Mouse (Mus musculus) embryonic facial prominence, embryonic 11.5 days (tissue): Measurements from ENCODE around the gene Nrcam. TPM values are rescaled to one million over a fixed set of nuclear protein-coding genes. Genes with fewer than 3 reads are reported as not detected.

Source experiments
- ATAC-seq: fragments of 200-750 bp; cut with Nextera tagmentation; replicated peaks from 2 replicates; pipeline ENCODE4 v1.8.0; 2017; ENCODE audit warnings: low read depth; ENCODE audit not compliant: insufficient number of reproducible peaks, low FRiP score, low TSS enrichment
- DNase-seq: peaks from one replicate; pipeline ENCODE4 v3.0.0-alpha.2; 2015; ENCODE audit warnings: low spot score
- H3K27ac ChIP-seq: fragments of 300-500 bp; sonication (generic); replicated peaks from 2 replicates; pipeline ENCODE4 v1.5.1; 2014; ENCODE audit warnings: mild to moderate bottlenecking, low read depth, low read length, control low read depth
- H3K27me3 ChIP-seq: fragments of 300-500 bp; sonication (generic); 2 replicates; pipeline ENCODE4 v1.6.1; 2014; ENCODE audit warnings: mild to moderate bottlenecking, low read length, moderate library complexity, mixed read lengths; ENCODE audit not compliant: control insufficient read depth, insufficient read depth
- H3K36me3 ChIP-seq: fragments of 300-500 bp; sonication (generic); replicated peaks from 2 replicates; pipeline ENCODE4 v1.6.1; 2014; ENCODE audit warnings: low read depth, mild to moderate bottlenecking, low read length, moderate library complexity, mixed read lengths; ENCODE audit not compliant: control insufficient read depth, insufficient read depth
- H3K4me1 ChIP-seq: fragments of 300-500 bp; sonication (generic); 2 replicates; pipeline ENCODE4 v1.6.1; 2014; ENCODE audit warnings: low read length, mixed read lengths; ENCODE audit not compliant: control insufficient read depth, insufficient read depth
- H3K4me2 ChIP-seq: fragments of 300-500 bp; sonication (generic); 2 replicates; pipeline ENCODE4 v1.6.1; 2014; ENCODE audit warnings: low read depth, mild to moderate bottlenecking, control low read depth, low read length, moderate library complexity
- H3K4me3 ChIP-seq: fragments of 300-500 bp; sonication (generic); 2 replicates; pipeline ENCODE4 v1.5.1; 2014; ENCODE audit warnings: low read depth, low read length, control low read depth
- H3K9ac ChIP-seq: fragments of 300-500 bp; sonication (generic); replicated peaks from 2 replicates; pipeline ENCODE4 v1.6.1; 2014; ENCODE audit warnings: mild to moderate bottlenecking, control low read depth, low read length
- H3K9me3 ChIP-seq: fragments of 300-500 bp; sonication (generic); replicated peaks from 2 replicates; pipeline ENCODE4 v1.6.1; 2016; ENCODE audit warnings: mild to moderate bottlenecking, low read length, inconsistent platforms, mixed read lengths; ENCODE audit not compliant: control insufficient read depth
- WGBS: fragments of 180-500 bp; shearing (Covaris S2); extraction: QIAGEN DNeasy Blood & Tissue Kit; methylation state at CpG from one replicate; pipeline ENCODE4 v1.1.7; 2014; 5-methylcytosine and 5-hydroxymethylcytosine counted together
- polyA plus RNA-seq: library from polyadenylated mRNA; unstranded; fragments of >200 nt; fragmentation: Nextera tagmentation; extraction: Ambion mirVana; gene quantifications from 2 replicates; pipeline ENCODE4 v1.2.1, GENCODE M21; 2014

Nrcam gene
- polyA plus RNA-seq, 1 experiment from 2014 or later: 22.3 TPM

- Histone ChIP-seq H3K4me3 (no peak overlapping the region), H3K4me1 (no peaks in the 10 kb centered on the region), H3K9ac (no peak overlapping the region), H3K9me3 (no peaks in the 10 kb centered on the region), H3K27me3 (no peaks in the 10 kb centered on the region), H3K4me2 (no peak overlapping the region), H3K27ac (no peak overlapping the region), H3K36me3 (no peaks in the 10 kb centered on the region)
- no peak for ATAC-seq
- no peak for DNase-seq
These were observed 310.7 kb downstream of the Nrcam start for GRCm38 (mm10) chr12:44639341-44639921.

GRCm38 (mm10) chr12:44640579-44640978, 311.9 kb downstream of the Nrcam start:
- no peaks in the 10 kb centered on the region for H3K27me3 ChIP-seq
- H3K4me3 ChIP-seq: no peak overlapping the region
- no peaks in the 10 kb centered on the region for H3K36me3 ChIP-seq
- no peaks in the 10 kb centered on the region for H3K4me1 ChIP-seq
- DNase-seq: no peak
- ATAC-seq: no peak
- no peaks in the 10 kb centered on the region for H3K9me3 ChIP-seq
- 9% methylated on average over 1 of the region's 1 CpGs for WGBS
- H3K27ac ChIP-seq: no peak overlapping the region
- no peak overlapping the region for H3K4me2 ChIP-seq
- no peak overlapping the region for H3K9ac ChIP-seq

Other genes with a start within 250 kb of the Nrcam start
- gene Dnajb9, start 118.6 kb upstream of the Nrcam start, polyA plus RNA-seq: 30.0 and 30.5 TPM in 2 replicates
- 70.2 and 72.6 TPM in 2 replicates for gene Pnpla8, start 107.5 kb upstream of the Nrcam start, polyA plus RNA-seq